Mouse (Mus musculus) limb, embryonic 14.5 days (tissue): ENCODE measurements around the gene Fam234a. TPM values are rescaled to one million over a fixed set of nuclear protein-coding genes. Genes with fewer than 3 reads are reported as not detected.
"Not testable (repeated sequence)": the region's sequence is repeated elsewhere in the genome, so short reads cannot be mapped to it uniquely, and the experiment has no call there.

Experiments used
- ATAC-seq: fragments of 200-750 bp; cut with Nextera tagmentation; 2 replicates; pipeline ENCODE4 v1.8.0; 2017; ENCODE audit warnings: low read depth, moderate number of reproducible peaks, moderate TSS enrichment; ENCODE audit not compliant: low FRiP score
- DNase-seq: peaks from one replicate; pipeline ENCODE4 v3.0.0-alpha.2; 2015; ENCODE audit warnings: low spot score
- H3K27ac ChIP-seq: fragments of 300-500 bp; sonication (generic); replicated peaks from 2 replicates; pipeline ENCODE4 v1.5.1; 2014; ENCODE audit warnings: low read depth, mild to moderate bottlenecking, low read length, moderate library complexity, mixed read lengths
- H3K27me3 ChIP-seq: fragments of 300-500 bp; sonication (generic); 2 replicates; pipeline ENCODE4 v1.6.1; 2014; ENCODE audit warnings: low read length, mixed read lengths; ENCODE audit not compliant: control insufficient read depth, insufficient read depth
- H3K36me3 ChIP-seq: fragments of 300-500 bp; sonication (generic); 2 replicates; pipeline ENCODE4 v1.6.1; 2014; ENCODE audit warnings: mild to moderate bottlenecking, low read length, moderate library complexity, mixed read lengths; ENCODE audit not compliant: control insufficient read depth, insufficient read depth
- H3K4me1 ChIP-seq: fragments of 300-500 bp; sonication (generic); 2 replicates; pipeline ENCODE4 v1.6.1; 2014; ENCODE audit warnings: antibody characterized with exemption, low read length, mixed read lengths; ENCODE audit not compliant: control insufficient read depth, insufficient read depth
- H3K4me2 ChIP-seq: fragments of 300-500 bp; sonication (generic); replicated peaks from 2 replicates; pipeline ENCODE4 v1.6.1; 2014; ENCODE audit warnings: low read depth, mild to moderate bottlenecking, low read length, moderate library complexity; ENCODE audit not compliant: severe bottlenecking
- H3K4me3 ChIP-seq: fragments of 300-500 bp; sonication (generic); replicated peaks from 2 replicates; pipeline ENCODE4 v1.5.1; 2014; ENCODE audit warnings: low read length
- H3K9ac ChIP-seq: fragments of 300-500 bp; sonication (generic); 2 replicates; pipeline ENCODE4 v1.6.1; 2014; ENCODE audit warnings: mild to moderate bottlenecking, low read depth, low read length, moderate library complexity; ENCODE audit not compliant: severe bottlenecking
- H3K9me3 ChIP-seq: fragments of 300-500 bp; sonication (generic); 2 replicates; pipeline ENCODE4 v1.6.1; 2016; ENCODE audit warnings: low read length; ENCODE audit not compliant: control insufficient read depth
- POLR2A ChIP-seq: fragments of 200-500 bp; IDR thresholded peaks from 2 replicates; pipeline ENCODE4 v1.8.0; 2012; ENCODE audit warnings: inconsistent platforms, mild to moderate bottlenecking, moderate library complexity, borderline replicate concordance; ENCODE audit not compliant: insufficient read depth, insufficient read length; ENCODE audit errors: extremely low read depth
- WGBS: fragments of 180-500 bp; shearing (Covaris S2); extraction: QIAGEN DNeasy Blood & Tissue Kit; methylation state at CpG from one replicate; pipeline ENCODE4 v1.1.7; 2014; 5-methylcytosine and 5-hydroxymethylcytosine counted together
- polyA plus RNA-seq, 2 experiments: library from polyadenylated mRNA; depleted of rRNA in 1 of 2; stranded (reverse) in 1 of 2; unstranded in 1 of 2; fragments of >200 nt; fragmentation: Nextera tagmentation in 1 of 2; extraction: Ambion mirVana in 1 of 2; gene quantifications; 2 replicates each; pipeline versions ENCODE4 v1.2.1 to v1.2.3; 2012 to 2014

Fam234a gene
- polyA plus RNA-seq, 2 experiments = 39.2 to 44.8 TPM

- no peak overlapping the region for H3K4me2 ChIP-seq
- H3K4me1 ChIP-seq = no peaks in the 10 kb centered on the region
- DNase-seq (no peak), ATAC-seq (no peak)
- H3K27ac ChIP-seq = no peak overlapping the region
- TF ChIP-seq POLR2A = no peak
- H3K36me3 ChIP-seq = peaks cover 83% of the 10 kb centered on the region
- no peak overlapping the region for H3K9ac ChIP-seq
- 88% methylated on average over 3 of the region's 3 CpGs for WGBS
- H3K4me3 ChIP-seq = no peak overlapping the region
- no peaks in the 10 kb centered on the region for H3K27me3 ChIP-seq
- H3K9me3 ChIP-seq = no peaks in the 10 kb centered on the region
Measured at GRCm38 (mm10) chr17:26272586-26272985, 28.5 kb upstream of the Fam234a start.

DNA sequence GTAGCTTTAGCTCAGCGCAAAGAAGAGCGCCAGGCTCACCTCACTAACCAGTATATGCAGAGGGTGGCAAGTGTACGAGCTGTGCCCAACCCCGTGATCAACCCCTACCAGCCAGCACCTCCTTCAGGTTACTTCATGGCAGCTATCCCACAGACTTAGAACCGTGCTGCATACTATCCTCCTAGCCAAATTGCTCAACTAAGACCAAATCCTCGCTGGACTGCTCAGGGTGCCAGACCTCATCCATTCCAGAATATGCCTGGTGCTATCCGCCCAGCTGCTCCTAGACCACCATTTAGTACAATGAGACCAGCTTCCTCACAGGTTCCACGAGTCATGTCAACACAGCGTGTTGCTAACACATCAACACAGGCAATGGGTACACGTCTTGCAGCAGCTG is 25.5 kb upstream of the Fam234a start:
- H3K9ac ChIP-seq, H3K9me3 ChIP-seq, H3K4me3 ChIP-seq, H3K4me2 ChIP-seq, H3K27ac ChIP-seq, H3K4me1 ChIP-seq, ATAC-seq, H3K27me3 ChIP-seq, DNase-seq: not testable (repeated sequence)
- 93% methylated on average over 10 of the region's 10 CpGs for WGBS
- peaks cover 83% of the 10 kb centered on the region for H3K36me3 ChIP-seq

GRCm38 (mm10) chr17:26268851-26269250 is 24.8 kb upstream of the Fam234a start:
- ATAC-seq = no peak
- Histone ChIP-seq H3K4me1 (no peaks in the 10 kb centered on the region), H3K9ac (no peak overlapping the region), H3K36me3 (peaks cover 85% of the 10 kb centered on the region), H3K4me2 (no peak overlapping the region), H3K27me3 (no peaks in the 10 kb centered on the region), H3K4me3 (no peak overlapping the region), H3K9me3 (no peaks in the 10 kb centered on the region), H3K27ac (no peak overlapping the region)
- DNase-seq = no peak
- no peak for TF ChIP-seq POLR2A
- 100% methylated on average over 1 of the region's 1 CpGs for WGBS

GRCm38 (mm10) chr17:26262384-26262783 is 18.3 kb upstream of the Fam234a start:
- no peak for ATAC-seq
- no peak for DNase-seq
- no peak for TF ChIP-seq POLR2A
- no peak overlapping the region for H3K9ac ChIP-seq
- 97% methylated on average over 3 of the region's 3 CpGs for WGBS
- no peaks in the 10 kb centered on the region for H3K9me3 ChIP-seq
- H3K4me3 ChIP-seq = no peak overlapping the region
- no peaks in the 10 kb centered on the region for H3K4me1 ChIP-seq
- H3K27me3 ChIP-seq = no peaks in the 10 kb centered on the region
- H3K36me3 ChIP-seq = peaks cover 93% of the 10 kb centered on the region
- H3K4me2 ChIP-seq = no peak overlapping the region
- H3K27ac ChIP-seq = no peak overlapping the region

DNA sequence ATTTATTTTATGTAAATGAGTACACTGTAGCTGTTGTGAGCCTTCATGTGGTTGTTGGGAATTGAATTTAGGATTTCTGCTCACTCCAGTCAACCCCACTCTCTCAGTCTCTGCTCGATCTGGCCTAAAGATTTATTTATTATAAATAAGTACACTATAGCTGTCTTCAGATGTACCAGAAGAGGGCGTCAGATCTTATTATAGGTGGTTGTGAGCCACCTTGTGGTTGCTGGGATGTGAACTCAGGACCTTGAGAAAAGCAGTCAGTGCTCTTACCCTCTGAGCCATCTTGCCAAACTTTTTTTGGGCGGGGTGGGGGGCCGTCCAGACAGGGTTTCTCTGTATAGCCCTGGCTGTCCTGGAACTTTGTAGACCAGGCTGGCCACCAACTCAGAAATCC is 17.8 kb upstream of the Fam234a start:
- peaks cover 92% of the 10 kb centered on the region for H3K36me3 ChIP-seq
- H3K27ac ChIP-seq = no peak overlapping the region
- H3K4me2 ChIP-seq = no peak overlapping the region
- H3K4me3 ChIP-seq = no peak overlapping the region
- 88% methylated on average over 4 of the region's 4 CpGs for WGBS
- no peaks in the 10 kb centered on the region for H3K9me3 ChIP-seq
- H3K27me3 ChIP-seq = no peaks in the 10 kb centered on the region
- no peak for TF ChIP-seq POLR2A
- no peak for DNase-seq
- no peak for ATAC-seq
- no peaks in the 10 kb centered on the region for H3K4me1 ChIP-seq
- H3K9ac ChIP-seq = no peak overlapping the region

DNA sequence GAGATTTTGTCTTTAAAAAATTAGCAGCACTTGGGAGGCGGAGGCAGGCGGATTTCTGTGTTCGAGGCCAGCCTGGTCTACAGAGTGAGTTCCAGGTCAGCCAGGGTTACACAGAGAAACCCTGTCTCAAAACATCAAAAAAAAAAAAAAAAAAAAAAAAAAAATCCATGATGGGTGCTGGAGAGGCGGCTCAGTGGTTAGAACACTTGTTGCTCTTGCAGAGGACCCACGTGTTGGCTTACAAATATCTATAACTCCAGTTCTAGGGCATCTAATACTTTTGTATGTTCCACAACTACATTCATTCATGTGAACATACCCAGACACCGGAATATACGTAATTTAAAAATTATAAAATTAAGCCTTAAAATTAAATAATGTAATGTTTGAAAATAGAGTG is 11.3 kb upstream of the Fam234a start:
- TF ChIP-seq POLR2A = no peak
- H3K9ac ChIP-seq = no peak overlapping the region
- H3K4me3 ChIP-seq = no peak overlapping the region
- H3K4me2 ChIP-seq = no peak overlapping the region
- DNase-seq (no peak), ATAC-seq (no peak)
- WGBS = 92% methylated on average over 7 of the region's 7 CpGs
- H3K9me3 ChIP-seq = no peaks in the 10 kb centered on the region
- peaks cover 43% of the 10 kb centered on the region for H3K36me3 ChIP-seq
- H3K4me1 ChIP-seq = peaks cover 12% of the 10 kb centered on the region
- no peak overlapping the region for H3K27ac ChIP-seq
- H3K27me3 ChIP-seq = no peaks in the 10 kb centered on the region
